ENCODE assay signal across 20 mouse cellular contexts in genomic region chr1:150913586-150914136, GRCm38 (mm10).
"Had no signal": no experiment of that assay in that cellular context is flagged by ENCODE, and none has a peak within 500 bp of the region (broad histone marks: within the 10 kb centered on the region; RNA-seq: fewer than 3 reads in every experiment).

No protein-coding gene starts in this region.

- H3K4me3 ChIP-seq: kidney, embryonic 15.5 days; limb, embryonic 12.5 days; limb, embryonic 15.5 days; neural tube, embryonic 12.5 days; neural tube, embryonic 15.5 days had no signal

- H3K4me2 ChIP-seq: kidney, embryonic 15.5 days; limb, embryonic 12.5 days; limb, embryonic 15.5 days; liver, embryonic 11.5 days; lung, embryonic 14.5 days; neural tube, embryonic 12.5 days; neural tube, embryonic 15.5 days had no signal

- ATAC-seq: liver, postnatal 0 days; lung, postnatal 0 days had no signal

- H3K36me3 ChIP-seq: kidney, embryonic 15.5 days; limb, embryonic 12.5 days; limb, embryonic 15.5 days; neural tube, embryonic 12.5 days; neural tube, embryonic 15.5 days had no signal

- H3K4me1 ChIP-seq: neural tube, embryonic 12.5 days; neural tube, embryonic 15.5 days had no signal

- H3K9ac ChIP-seq: kidney, embryonic 15.5 days; limb, embryonic 12.5 days; limb, embryonic 15.5 days; liver, embryonic 14.5 days; liver, postnatal 0 days; lung, embryonic 14.5 days; neural tube, embryonic 12.5 days; neural tube, embryonic 15.5 days had no signal

- H3K27ac ChIP-seq: kidney, embryonic 15.5 days; limb, embryonic 12.5 days; limb, embryonic 15.5 days; liver, embryonic 14.5 days; macrophage; neural tube, embryonic 12.5 days; neural tube, embryonic 15.5 days; stomach, postnatal 0 days had no signal

- H3K27me3 ChIP-seq: kidney, embryonic 15.5 days; limb, embryonic 12.5 days; limb, embryonic 15.5 days; neural tube, embryonic 12.5 days; neural tube, embryonic 15.5 days had no signal

- H3K9me3 ChIP-seq: kidney, embryonic 15.5 days; limb, embryonic 12.5 days; limb, embryonic 15.5 days; neural tube, embryonic 12.5 days; neural tube, embryonic 15.5 days had no signal

- DNase-seq: kidney, postnatal 10 days; kidney, postnatal 36 days; left cerebral cortex, postnatal 4 days; liver, postnatal 0 days; lung, embryonic 14.5 days; midbrain, embryonic 14.5 days; right cerebral cortex, adult 18-20 months; right cerebral cortex, postnatal 14 days; right cerebral cortex, postnatal 4 days; thymus, postnatal 25 days had no signal
